Mouse (Mus musculus) cerebellum, adult 11 months (tissue): ENCODE data around the gene Esf1.
"Not testable (repeated sequence)": the region's sequence is repeated elsewhere in the genome, so short reads cannot be mapped to it uniquely, and the experiment has no call there.

ENCODE experiments used
- DNase-seq: peaks from one replicate; pipeline ENCODE4 v3.0.0; 2022

Gene Esf1

GRCm38 (mm10) chr2:140093433-140093832 is 76.9 kb downstream of the Esf1 start:
- DNase-seq = no peak

GRCm38 (mm10) chr2:140084245-140084644 is 86.1 kb downstream of the Esf1 start:
- no peak for DNase-seq

- no peak for DNase-seq
Observed at GRCm38 (mm10) chr2:140080747-140081577, 89.4 kb downstream of the Esf1 start.

GRCm38 (mm10) chr2:140079284-140079683 is 91.1 kb downstream of the Esf1 start:
- DNase-seq = not testable (repeated sequence)

GRCm38 (mm10) chr2:140078600-140079280 is 91.6 kb downstream of the Esf1 start:
- no peak for DNase-seq

- no peak for DNase-seq
Observed at GRCm38 (mm10) chr2:140077476-140077875, 92.9 kb downstream of the Esf1 start.

GRCm38 (mm10) chr2:140075150-140075549 is 95.2 kb downstream of the Esf1 start:
- no peak for DNase-seq
